Mouse (Mus musculus) E14TG2a.4 (cell line): Measurements from ENCODE around the gene Myof.

Source experiments
- CTCF ChIP-seq: conservative IDR thresholded peaks from 2 replicates; pipeline ENCODE4 v1.5.1; 2014; ENCODE audit warnings: low read length
- NANOG ChIP-seq: IDR thresholded peaks from 2 replicates; pipeline ENCODE4 v1.6.1; 2014; ENCODE audit warnings: borderline replicate concordance, low read length, mixed read lengths
- POU5F1 ChIP-seq: IDR thresholded peaks from 2 replicates; pipeline ENCODE4 v1.6.1; 2014; ENCODE audit warnings: low read length, borderline replicate concordance

DNA sequence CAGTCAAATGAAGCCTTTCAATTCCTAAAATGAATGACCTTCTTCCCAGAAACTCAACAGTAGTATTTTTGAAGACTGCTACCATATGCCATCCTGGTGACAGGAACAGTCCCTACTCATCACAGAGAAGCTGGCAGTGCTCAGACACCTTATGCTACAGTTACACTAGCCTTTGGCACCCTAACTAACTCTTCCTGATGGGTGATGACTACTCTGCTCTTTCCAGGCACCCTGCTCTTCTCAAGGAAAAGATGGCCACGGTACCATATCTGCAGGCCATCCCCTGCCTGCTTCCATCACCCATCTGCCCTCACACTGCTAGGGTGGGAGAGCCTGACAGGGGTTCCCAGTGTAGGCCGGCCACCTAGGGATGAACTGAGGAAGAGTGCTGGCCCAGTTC is 53.4 kb downstream of the Myof start:
- TF ChIP-seq CTCF (no peak), POU5F1 (no peak), NANOG (no peak)
